Mouse (Mus musculus) heart, embryonic 16.5 days (tissue): ENCODE data around the gene Olfr1016. TPM values are rescaled to one million over a fixed set of nuclear protein-coding genes. Genes with fewer than 3 reads are reported as not detected.

Source experiments
- ATAC-seq: fragments of 200-750 bp; cut with Nextera tagmentation; replicated peaks from 2 replicates; pipeline ENCODE4 v1.8.0; 2017; ENCODE audit warnings: moderate number of reproducible peaks; ENCODE audit not compliant: insufficient read depth, low FRiP score; ENCODE audit errors: extremely low read depth
- H3K27ac ChIP-seq: fragments of 300-500 bp; sonication (generic); 2 replicates; pipeline ENCODE4 v1.5.1; 2014; ENCODE audit warnings: mild to moderate bottlenecking, low read length, control low read depth, moderate library complexity
- H3K27me3 ChIP-seq: fragments of 300-500 bp; sonication (generic); 2 replicates; pipeline ENCODE4 v1.6.1; 2014; ENCODE audit warnings: low read length, mixed read lengths; ENCODE audit not compliant: control insufficient read depth, insufficient read depth
- H3K36me3 ChIP-seq: fragments of 300-500 bp; sonication (generic); 2 replicates; pipeline ENCODE4 v1.6.1; 2014; ENCODE audit not compliant: control insufficient read depth, insufficient read depth
- H3K4me1 ChIP-seq: fragments of 300-500 bp; sonication (generic); 2 replicates; pipeline ENCODE4 v1.6.1; 2014; ENCODE audit warnings: low read length, mixed read lengths; ENCODE audit not compliant: control insufficient read depth, insufficient read depth
- H3K4me2 ChIP-seq: fragments of 300-500 bp; sonication (generic); 2 replicates; pipeline ENCODE4 v1.6.1; 2014; ENCODE audit warnings: low read depth, mild to moderate bottlenecking, control low read depth, low read length
- H3K4me3 ChIP-seq: fragments of 300-500 bp; sonication (generic); 2 replicates; pipeline ENCODE4 v1.5.1; 2014; ENCODE audit warnings: mild to moderate bottlenecking, control low read depth, low read length
- H3K9ac ChIP-seq: fragments of 300-500 bp; sonication (generic); 2 replicates; pipeline ENCODE4 v1.6.1; 2014; ENCODE audit warnings: low read length, control low read depth
- H3K9me3 ChIP-seq: fragments of 300-500 bp; sonication (generic); replicated peaks from 2 replicates; pipeline ENCODE4 v1.6.1; 2016; ENCODE audit warnings: low read length; ENCODE audit not compliant: control insufficient read depth
- WGBS: fragments of 180-500 bp; shearing (Covaris S2); extraction: QIAGEN DNeasy Blood & Tissue Kit; methylation state at CpG from one replicate; pipeline ENCODE4 v1.1.7; 2014; 5-methylcytosine and 5-hydroxymethylcytosine counted together
- polyA plus RNA-seq: library from polyadenylated mRNA; unstranded; fragments of >200 nt; fragmentation: Nextera tagmentation; extraction: Ambion mirVana; gene quantifications from 2 replicates; pipeline ENCODE4 v1.2.1, GENCODE M21; 2015

The Olfr1016 gene
- polyA plus RNA-seq: not detected in 2 replicates

DNA sequence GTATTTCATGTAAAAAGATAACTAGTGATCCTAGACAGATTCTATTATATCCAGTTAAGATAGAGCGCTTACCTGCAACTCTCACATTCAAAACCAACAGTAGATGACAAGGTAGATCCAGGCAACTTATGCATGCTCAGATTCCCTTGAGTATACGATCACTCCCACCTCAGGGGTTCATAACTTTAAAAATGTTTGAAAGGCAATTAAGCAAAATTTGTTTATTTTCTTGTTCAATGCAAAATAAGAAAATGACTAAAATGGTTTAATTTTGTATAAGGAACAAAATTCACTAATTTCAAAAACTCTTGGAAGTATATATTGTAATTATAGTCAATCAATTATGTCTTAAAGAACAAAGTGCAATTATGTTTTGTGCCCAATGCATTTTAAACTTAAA is at the start of gene Olfr1016:
Gene Olfr1016, minus strand, starts transcription at position 101 of the 400 bp plus-strand sequence.
- H3K9me3 ChIP-seq: no peaks in the 10 kb centered on the region
- 89% methylated on average over 2 of the region's 2 CpGs for WGBS
- no peak within 1 kb of the TSS for H3K4me3 ChIP-seq
- no peak for ATAC-seq
- no peak within 1 kb of the TSS for H3K9ac ChIP-seq
- no peaks in the 10 kb centered on the region for H3K27me3 ChIP-seq
- H3K4me2 ChIP-seq: no peak within 1 kb of the TSS
- no peak within 1 kb of the TSS for H3K27ac ChIP-seq
- H3K36me3 ChIP-seq: no peaks in the 10 kb centered on the region
- H3K4me1 ChIP-seq: no peaks in the 10 kb centered on the region

DNA sequence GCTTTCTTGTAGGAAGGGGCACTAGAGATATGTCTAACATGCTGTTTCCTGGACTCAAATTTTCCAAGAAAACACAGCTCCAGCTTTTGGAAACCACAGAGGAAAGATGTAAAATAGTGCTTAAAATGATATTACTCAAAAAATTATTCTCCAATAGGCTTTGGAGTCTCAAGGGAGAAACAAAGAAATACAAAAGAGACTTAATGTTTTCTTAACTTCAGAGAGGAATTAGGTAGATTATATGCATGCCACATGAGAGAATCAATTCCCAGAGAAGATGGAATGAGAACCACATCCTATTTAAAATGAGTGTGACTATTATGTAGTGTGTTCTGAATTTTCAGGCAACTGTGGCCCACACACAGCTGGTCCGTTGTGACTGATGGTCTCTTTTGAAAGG is 44.4 kb upstream of the Olfr1016 start, which contains the start of gene Olfr1020:
Gene Olfr1020, plus strand, starts transcription at position 301 of the 400 bp plus-strand sequence.
- ATAC-seq: no peak
- no peak within 1 kb of the TSS for H3K9ac ChIP-seq
- 79% methylated on average over 1 of the region's 1 CpGs for WGBS
- no peak within 1 kb of the TSS for H3K27ac ChIP-seq
- no peak within 1 kb of the TSS for H3K4me2 ChIP-seq
- H3K27me3 ChIP-seq: no peaks in the 10 kb centered on the region
- H3K36me3 ChIP-seq: no peaks in the 10 kb centered on the region
- no peak within 1 kb of the TSS for H3K4me3 ChIP-seq
- H3K9me3 ChIP-seq: no peaks in the 10 kb centered on the region
- no peaks in the 10 kb centered on the region for H3K4me1 ChIP-seq

DNA sequence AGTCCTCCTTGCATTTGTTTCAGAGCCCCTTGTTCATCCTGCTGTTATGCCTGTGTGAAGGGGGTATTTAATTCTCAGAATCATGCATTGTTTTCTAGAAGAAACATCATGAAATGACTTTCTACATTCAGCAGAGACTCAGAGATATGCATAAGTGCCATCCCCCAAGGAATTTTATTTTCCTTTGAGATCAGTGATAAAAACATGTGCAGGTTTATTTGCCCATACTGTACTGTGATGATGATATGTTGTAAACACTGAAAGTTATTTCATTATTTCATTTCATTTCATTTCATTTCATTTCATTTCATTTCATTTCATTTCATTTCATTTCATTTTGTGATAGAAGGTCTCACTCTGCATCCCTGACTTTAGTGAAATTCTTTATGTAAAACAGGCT is 43.0 kb upstream of the Olfr1016 start, which contains the start of gene Olfr1019:
Gene Olfr1019, minus strand, starts transcription at position 101 of the 400 bp plus-strand sequence.
- ATAC-seq: no peak
- Histone ChIP-seq H3K4me2 (no peak within 1 kb of the TSS), H3K4me1 (no peaks in the 10 kb centered on the region), H3K4me3 (no peak within 1 kb of the TSS), H3K27ac (no peak within 1 kb of the TSS), H3K27me3 (no peaks in the 10 kb centered on the region), H3K36me3 (no peaks in the 10 kb centered on the region), H3K9me3 (no peaks in the 10 kb centered on the region; the same call in 1 of the 2 replicates), H3K9ac (no peak within 1 kb of the TSS)

DNA sequence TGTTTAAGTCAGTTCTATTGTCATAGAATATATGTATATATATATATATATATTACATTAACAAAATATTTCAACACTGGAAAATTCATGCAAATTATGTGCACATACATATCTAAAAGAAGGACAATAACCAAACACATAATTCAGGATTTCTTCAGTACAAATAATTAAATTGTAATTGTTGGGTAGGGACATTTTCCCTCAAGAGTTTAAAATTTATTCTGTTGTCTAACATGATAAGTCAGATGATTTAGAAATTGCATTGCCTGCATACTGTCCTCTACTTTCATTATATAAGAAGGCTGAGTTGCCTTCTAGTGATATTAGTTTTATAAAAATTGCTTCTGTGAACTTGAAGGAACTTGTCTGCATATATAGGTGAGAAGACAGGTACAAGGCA is 15.8 kb upstream of the Olfr1016 start, which contains the start of gene Olfr1018:
Gene Olfr1018, plus strand, starts transcription at position 301 of the 400 bp plus-strand sequence.
- no peak for ATAC-seq
- Histone ChIP-seq H3K9me3 (no peaks in the 10 kb centered on the region), H3K27ac (no peak within 1 kb of the TSS), H3K4me3 (no peak within 1 kb of the TSS), H3K4me1 (no peaks in the 10 kb centered on the region), H3K9ac (no peak within 1 kb of the TSS), H3K4me2 (no peak within 1 kb of the TSS), H3K27me3 (no peaks in the 10 kb centered on the region), H3K36me3 (no peaks in the 10 kb centered on the region)

- no peak overlapping the region for H3K9ac ChIP-seq
- H3K4me1 ChIP-seq: no peaks in the 10 kb centered on the region
- no peak for ATAC-seq
- no peak overlapping the region for H3K27ac ChIP-seq
- H3K36me3 ChIP-seq: no peaks in the 10 kb centered on the region
- no peak overlapping the region for H3K4me3 ChIP-seq
- no peaks in the 10 kb centered on the region for H3K9me3 ChIP-seq
- H3K27me3 ChIP-seq: no peaks in the 10 kb centered on the region
- 63% methylated on average over 4 of the region's 4 CpGs for WGBS
- H3K4me2 ChIP-seq: no peak overlapping the region
These were observed 2.2 kb upstream of the Olfr1016 start for GRCm38 (mm10) chr2:85804501-85804900.

GRCm38 (mm10) chr2:85792331-85792730 is 10.0 kb downstream of the Olfr1016 start:
- H3K36me3 ChIP-seq: no peaks in the 10 kb centered on the region
- no peak for ATAC-seq
- 44% methylated on average over 2 of the region's 2 CpGs for WGBS

GRCm38 (mm10) chr2:85781717-85782116 is 20.6 kb downstream of the Olfr1016 start, which contains the start of gene Olfr1015:
Gene Olfr1015 (plus strand): TSS chr2:85782017.
- no peaks in the 10 kb centered on the region for H3K27me3 ChIP-seq
- ATAC-seq: no peak
- no peak within 1 kb of the TSS for H3K27ac ChIP-seq
- no peak within 1 kb of the TSS for H3K9ac ChIP-seq
- H3K9me3 ChIP-seq: no peaks in the 10 kb centered on the region
- H3K4me2 ChIP-seq: no peak within 1 kb of the TSS
- H3K4me1 ChIP-seq: no peaks in the 10 kb centered on the region
- H3K36me3 ChIP-seq: no peaks in the 10 kb centered on the region
- no peak within 1 kb of the TSS for H3K4me3 ChIP-seq

More at GRCm38 (mm10) chr2:85792331-85792730, 10.0 kb downstream of the Olfr1016 start:
- no peak overlapping the region for H3K27ac ChIP-seq
- no peaks in the 10 kb centered on the region for H3K27me3 ChIP-seq
- no peak overlapping the region for H3K9ac ChIP-seq
- no peak overlapping the region for H3K4me3 ChIP-seq
- H3K4me1 ChIP-seq: no peaks in the 10 kb centered on the region
- no peaks in the 10 kb centered on the region for H3K9me3 ChIP-seq
- no peak overlapping the region for H3K4me2 ChIP-seq

GRCm38 (mm10) chr2:85772413-85772812 is 29.9 kb downstream of the Olfr1016 start, which contains the start of gene Olfr1014:
Gene Olfr1014 (plus strand): TSS chr2:85772713.
- Histone ChIP-seq H3K9ac (no peak within 1 kb of the TSS), H3K4me1 (no peaks in the 10 kb centered on the region), H3K9me3 (no peaks in the 10 kb centered on the region), H3K27ac (no peak within 1 kb of the TSS), H3K4me3 (no peak within 1 kb of the TSS), H3K36me3 (no peaks in the 10 kb centered on the region), H3K4me2 (no peak within 1 kb of the TSS), H3K27me3 (no peaks in the 10 kb centered on the region)
- ATAC-seq: no peak

DNA sequence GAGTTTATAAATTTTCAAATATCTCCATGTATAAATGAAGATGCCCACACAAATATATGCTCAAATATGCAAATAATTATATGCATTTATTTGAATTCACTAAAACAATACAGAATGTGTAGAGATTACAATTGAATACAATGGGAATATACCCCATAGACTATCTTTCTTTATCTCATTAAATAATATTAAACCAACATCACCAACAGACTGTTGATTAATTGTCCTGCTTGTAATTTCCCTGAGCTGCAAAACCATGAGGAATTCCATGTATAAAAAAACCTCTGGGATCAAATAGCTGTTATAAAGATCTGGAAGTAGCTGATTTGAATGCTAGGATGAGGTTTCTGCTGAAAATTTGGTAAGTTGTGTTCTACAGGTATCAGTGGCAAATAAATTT is 35.5 kb downstream of the Olfr1016 start, which contains the start of gene Olfr1013:
Gene Olfr1013, plus strand, starts transcription at position 301 of the 400 bp plus-strand sequence.
- ATAC-seq: no peak

More for the DNA sequence above, 35.5 kb downstream of the Olfr1016 start, which contains the start of gene Olfr1013:
- Histone ChIP-seq H3K4me1 (no peaks in the 10 kb centered on the region), H3K9me3 (no peaks in the 10 kb centered on the region), H3K9ac (no peak within 1 kb of the TSS), H3K27ac (no peak within 1 kb of the TSS), H3K4me3 (no peak within 1 kb of the TSS), H3K4me2 (no peak within 1 kb of the TSS), H3K27me3 (no peaks in the 10 kb centered on the region), H3K36me3 (no peaks in the 10 kb centered on the region)
